Mouse (Mus musculus): ENCODE data around the gene Cntnap2. TPM values are rescaled to one million over a fixed set of nuclear protein-coding genes. Genes with fewer than 3 reads are reported as not detected.

Gene Cntnap2
- total and polyA plus RNA-seq, 3 experiments = 0.05 TPM; not detected in 2

DNA sequence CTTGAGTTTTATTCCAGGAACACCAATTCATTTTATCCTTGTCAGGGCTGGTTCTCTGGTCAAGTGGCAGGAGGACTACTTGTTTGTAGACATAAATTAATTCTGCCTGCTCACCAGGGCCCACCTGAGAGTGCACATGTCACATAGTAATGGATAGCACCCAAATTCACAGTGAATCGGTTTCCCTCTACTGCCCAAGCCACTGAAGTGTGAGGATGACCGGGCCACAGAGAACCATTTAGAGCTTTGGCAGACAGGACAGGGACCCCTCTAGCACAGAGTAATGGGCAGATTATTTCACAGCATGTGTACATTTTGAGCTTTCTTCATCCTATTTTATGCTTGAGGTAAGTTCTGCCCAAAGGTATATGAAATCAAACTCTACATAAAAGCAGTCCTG lies 920.0 kb downstream of the Cntnap2 start:
- Histone ChIP-seq H3K4me3 (ENCODE audit: low read depth, low read length) (no peak overlapping the region), H3K9me3 (replicated peaks) (no peaks in the 10 kb centered on the region), H3K36me3 (replicated peaks) (no peaks in the 10 kb centered on the region), H3K27me3 (ENCODE audit: insufficient read depth, low read length) (no peaks in the 10 kb centered on the region), H3K4me1 (ENCODE audit: insufficient read depth, low read depth, low read length) (no peaks in the 10 kb centered on the region)
- no peak for TF ChIP-seq GATA1 (IDR thresholded peaks at IDR 0.05; ENCODE audit: borderline replicate concordance, low read length)
- TF ChIP-seq GATA2 (IDR thresholded peaks at IDR 0.05; ENCODE audit: borderline replicate concordance, low read depth, low read length) = no peak
- TF ChIP-seq CTCF (IDR thresholded peaks at IDR 0.05; ENCODE audit: low read depth, low read length) = no peak
- TF ChIP-seq TAL1 (conservative IDR thresholded peaks at IDR 0.05; ENCODE audit: low read depth, low read length) = no peak
- no peak for TF ChIP-seq POLR2AphosphoS5 (IDR thresholded peaks at IDR 0.05; ENCODE audit: insufficient replicate concordance, low read depth, low read length)
- DNase-seq (ENCODE audit: low spot score) = no peak
- ATAC-seq (ENCODE audit: extremely low read depth, insufficient number of reproducible peaks, low FRiP score, poor library complexity, severe bottlenecking) = no peak

DNA sequence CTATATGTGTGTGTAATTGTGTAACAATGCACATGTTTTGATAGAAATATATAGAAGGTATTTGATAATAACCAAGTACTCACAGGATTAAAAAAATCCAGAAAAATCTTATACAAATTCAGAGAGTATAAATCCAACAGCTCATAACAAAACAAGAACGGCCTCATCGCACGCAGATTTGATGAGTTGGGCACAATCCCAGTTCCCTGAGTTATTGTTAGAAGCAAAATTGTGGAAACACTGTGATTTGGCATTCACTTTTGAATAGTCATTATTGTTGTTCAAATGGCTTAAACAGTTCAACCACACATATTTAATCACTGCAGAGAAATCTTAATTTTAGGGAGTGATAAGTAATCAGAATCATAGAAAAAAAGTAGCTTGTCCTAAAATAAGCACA lies 928.9 kb downstream of the Cntnap2 start:
- no peaks in the 10 kb centered on the region for H3K36me3 ChIP-seq (replicated peaks)
- no peak for ATAC-seq (ENCODE audit: extremely low read depth, insufficient number of reproducible peaks, low FRiP score, poor library complexity, severe bottlenecking)
- H3K9me3 ChIP-seq (replicated peaks) = no peaks in the 10 kb centered on the region
- DNase-seq (ENCODE audit: low spot score) = no peak
- H3K27me3 ChIP-seq (ENCODE audit: insufficient read depth, low read length) = no peaks in the 10 kb centered on the region
- no peak for TF ChIP-seq CTCF (IDR thresholded peaks at IDR 0.05; ENCODE audit: low read depth, low read length)
- no peak for TF ChIP-seq GATA1 (IDR thresholded peaks at IDR 0.05; ENCODE audit: borderline replicate concordance, low read length)
- no peak for TF ChIP-seq GATA2 (IDR thresholded peaks at IDR 0.05; ENCODE audit: borderline replicate concordance, low read depth, low read length)
- TF ChIP-seq TAL1 (conservative IDR thresholded peaks at IDR 0.05; ENCODE audit: low read depth, low read length) = no peak
- TF ChIP-seq POLR2AphosphoS5 (IDR thresholded peaks at IDR 0.05; ENCODE audit: insufficient replicate concordance, low read depth, low read length) = no peak
- H3K4me1 ChIP-seq (ENCODE audit: insufficient read depth, low read depth, low read length) = no peaks in the 10 kb centered on the region
- no peak overlapping the region for H3K4me3 ChIP-seq (ENCODE audit: low read depth, low read length)

- Histone ChIP-seq H3K36me3 (replicated peaks) (no peaks in the 10 kb centered on the region), H3K9me3 (replicated peaks) (no peaks in the 10 kb centered on the region), H3K27me3 (ENCODE audit: insufficient read depth, low read length) (no peaks in the 10 kb centered on the region), H3K4me1 (ENCODE audit: insufficient read depth, low read depth, low read length) (no peaks in the 10 kb centered on the region), H3K4me3 (ENCODE audit: low read depth, low read length) (no peak overlapping the region)
- DNase-seq (ENCODE audit: low spot score) (no peak), ATAC-seq (ENCODE audit: extremely low read depth, insufficient number of reproducible peaks, low FRiP score, poor library complexity, severe bottlenecking) (no peak)
- TF ChIP-seq GATA2 (IDR thresholded peaks at IDR 0.05; ENCODE audit: borderline replicate concordance, low read depth, low read length) = no peak
- no peak for TF ChIP-seq CTCF (IDR thresholded peaks at IDR 0.05; ENCODE audit: low read depth, low read length)
- no peak for TF ChIP-seq GATA1 (IDR thresholded peaks at IDR 0.05; ENCODE audit: borderline replicate concordance, low read length)
- TF ChIP-seq POLR2AphosphoS5 (IDR thresholded peaks at IDR 0.05; ENCODE audit: insufficient replicate concordance, low read depth, low read length) = no peak
- no peak for TF ChIP-seq TAL1 (conservative IDR thresholded peaks at IDR 0.05; ENCODE audit: low read depth, low read length)
Observed at GRCm38 (mm10) chr6:45991086-45991485, 931.9 kb downstream of the Cntnap2 start.

GRCm38 (mm10) chr6:46022515-46023143 lies 963.5 kb downstream of the Cntnap2 start:
- ATAC-seq (ENCODE audit: extremely low read depth, insufficient number of reproducible peaks, low FRiP score, poor library complexity, severe bottlenecking) = no peak
- no peak for DNase-seq (ENCODE audit: low spot score)
- Histone ChIP-seq H3K4me1 (ENCODE audit: insufficient read depth, low read depth, low read length) (no peaks in the 10 kb centered on the region), H3K27me3 (ENCODE audit: insufficient read depth, low read length) (no peaks in the 10 kb centered on the region), H3K36me3 (replicated peaks) (no peaks in the 10 kb centered on the region), H3K4me3 (ENCODE audit: low read depth, low read length) (no peak overlapping the region), H3K9me3 (replicated peaks) (no peaks in the 10 kb centered on the region)
- no peak for TF ChIP-seq GATA2 (IDR thresholded peaks at IDR 0.05; ENCODE audit: borderline replicate concordance, low read depth, low read length)
- no peak for TF ChIP-seq TAL1 (conservative IDR thresholded peaks at IDR 0.05; ENCODE audit: low read depth, low read length)
- no peak for TF ChIP-seq CTCF (IDR thresholded peaks at IDR 0.05; ENCODE audit: low read depth, low read length)
- TF ChIP-seq GATA1 (IDR thresholded peaks at IDR 0.05; ENCODE audit: borderline replicate concordance, low read length) = no peak
- TF ChIP-seq POLR2AphosphoS5 (IDR thresholded peaks at IDR 0.05; ENCODE audit: insufficient replicate concordance, low read depth, low read length) = no peak

- no peak for TF ChIP-seq CTCF (IDR thresholded peaks at IDR 0.05; ENCODE audit: low read depth, low read length)
- TF ChIP-seq GATA1 (IDR thresholded peaks at IDR 0.05; ENCODE audit: borderline replicate concordance, low read length) = no peak
- no peak for TF ChIP-seq TAL1 (conservative IDR thresholded peaks at IDR 0.05; ENCODE audit: low read depth, low read length)
- no peak for TF ChIP-seq GATA2 (IDR thresholded peaks at IDR 0.05; ENCODE audit: borderline replicate concordance, low read depth, low read length)
- TF ChIP-seq POLR2AphosphoS5 (IDR thresholded peaks at IDR 0.05; ENCODE audit: insufficient replicate concordance, low read depth, low read length) = no peak
- DNase-seq (ENCODE audit: low spot score) (no peak), ATAC-seq (ENCODE audit: extremely low read depth, insufficient number of reproducible peaks, low FRiP score, poor library complexity, severe bottlenecking) (no peak)
- Histone ChIP-seq H3K4me3 (ENCODE audit: low read depth, low read length) (no peak overlapping the region), H3K4me1 (ENCODE audit: insufficient read depth, low read depth, low read length) (no peaks in the 10 kb centered on the region), H3K9me3 (replicated peaks) (no peaks in the 10 kb centered on the region), H3K27me3 (ENCODE audit: insufficient read depth, low read length) (no peaks in the 10 kb centered on the region), H3K36me3 (replicated peaks) (no peaks in the 10 kb centered on the region)
Observed at GRCm38 (mm10) chr6:46031821-46032594, 972.9 kb downstream of the Cntnap2 start.

- no peaks in the 10 kb centered on the region for H3K9me3 ChIP-seq (replicated peaks)
- no peaks in the 10 kb centered on the region for H3K4me1 ChIP-seq (ENCODE audit: insufficient read depth, low read depth, low read length)
- TF ChIP-seq GATA1 (IDR thresholded peaks at IDR 0.05; ENCODE audit: borderline replicate concordance, low read length) = no peak
- no peak for TF ChIP-seq GATA2 (IDR thresholded peaks at IDR 0.05; ENCODE audit: borderline replicate concordance, low read depth, low read length)
- TF ChIP-seq POLR2AphosphoS5 (IDR thresholded peaks at IDR 0.05; ENCODE audit: insufficient replicate concordance, low read depth, low read length) = no peak
- no peak overlapping the region for H3K4me3 ChIP-seq (ENCODE audit: low read depth, low read length)
- ATAC-seq (ENCODE audit: extremely low read depth, insufficient number of reproducible peaks, low FRiP score, poor library complexity, severe bottlenecking) (no peak), DNase-seq (ENCODE audit: low spot score) (no peak)
- no peaks in the 10 kb centered on the region for H3K36me3 ChIP-seq (replicated peaks)
- no peaks in the 10 kb centered on the region for H3K27me3 ChIP-seq (ENCODE audit: insufficient read depth, low read length)
Observed at GRCm38 (mm10) chr6:46033108-46033507, 974.0 kb downstream of the Cntnap2 start.

Data from G1E (cell line).